Mouse (Mus musculus): ENCODE results near the gene Tmco1.

GRCm38 (mm10) chr1:167382316-167382715, 74.1 kb downstream of the Tmco1 start:
- TF ChIP-seq CTCF (IDR thresholded peaks at IDR 0.05; ENCODE audit: insufficient read depth, low read length) = no peak
- TF ChIP-seq POLR2A (IDR thresholded peaks at IDR 0.05; ENCODE audit: borderline replicate concordance, extremely low read depth, low read depth, low read length) = no peak
